Mouse (Mus musculus) left cerebral cortex, postnatal 4 days (tissue): ENCODE data around the gene Mbnl3. TPM values are rescaled to one million over a fixed set of nuclear protein-coding genes. Genes with fewer than 3 reads are reported as not detected.

Source experiments
- DNase-seq: peaks from one replicate; pipeline ENCODE4 v3.0.0-alpha.2; 2022
- intact Hi-C: fragments of 180-260 bp; cut with DNase I; formaldehyde crosslinking; loops from one replicate; pipeline ENCODE4 v1.15.1; 2025
- total RNA-seq, 2 experiments: library from RNA; stranded (reverse); gene quantifications; 2 replicates each; pipeline ENCODE4 v1.2.3; 2021

Gene Mbnl3
- total RNA-seq = under 1 TPM; 0.44 to 0.48 TPM

DNA sequence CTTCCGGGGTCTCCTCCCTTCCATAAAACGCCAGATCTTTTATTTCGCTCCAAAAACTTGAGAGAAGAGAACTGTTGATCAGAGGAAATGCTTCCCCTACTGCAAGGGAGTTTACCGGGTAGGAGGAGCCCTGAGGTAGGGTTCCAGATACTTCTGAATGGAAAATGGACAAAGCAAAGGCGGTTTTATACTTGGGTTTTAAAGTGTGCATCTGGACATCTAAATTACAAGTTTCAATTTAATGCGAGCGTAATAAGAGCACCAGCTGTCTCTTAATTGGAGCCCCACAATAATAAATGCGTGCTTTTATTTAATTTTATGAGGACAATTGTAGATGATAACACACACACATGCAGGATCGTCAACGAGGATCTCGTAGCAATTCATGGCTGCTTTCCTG, at the start of gene Mbnl3:
Gene Mbnl3 (minus strand): TSS at position 101 of the 400 bp plus-strand sequence.
- no peak for DNase-seq
- intact Hi-C loops = no loop called here

DNA sequence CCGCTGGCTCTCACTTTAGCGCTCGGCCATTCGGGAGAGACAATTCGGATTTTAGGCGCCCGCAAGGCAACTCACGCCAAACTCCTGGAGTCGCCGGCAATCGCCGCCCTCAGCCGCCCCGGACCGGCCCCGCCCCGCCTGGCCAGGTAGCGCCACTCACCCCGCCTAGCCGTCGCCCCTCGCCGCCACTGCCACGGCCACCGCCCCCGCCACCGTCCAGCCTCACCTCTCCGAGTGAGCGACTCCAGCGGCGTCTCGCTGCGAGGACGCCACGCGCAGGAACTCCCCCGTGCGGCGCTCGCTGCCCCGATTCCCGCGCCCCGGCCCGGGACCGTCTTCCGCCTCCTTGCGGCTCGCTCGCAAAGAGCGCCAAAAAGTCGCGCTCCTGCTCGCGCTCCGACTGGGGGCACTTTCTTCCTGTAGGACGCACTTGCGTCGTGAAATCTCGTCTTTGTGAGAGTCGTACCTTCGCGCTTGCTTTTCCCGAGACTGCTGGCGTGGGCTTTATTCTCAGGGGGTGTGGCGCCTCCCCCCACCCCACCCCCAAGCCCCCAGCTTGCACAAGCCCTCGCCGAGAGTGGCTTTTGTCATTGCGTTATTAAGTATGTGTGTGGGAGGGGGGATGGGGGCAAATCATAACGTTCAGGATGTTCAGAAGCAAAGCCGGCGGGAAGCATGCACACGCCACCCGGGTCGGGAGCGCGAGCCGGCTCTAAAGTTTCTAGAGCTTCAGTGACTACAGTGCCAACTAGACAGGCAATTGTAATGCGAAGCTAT, 596 bp downstream of the Mbnl3 start:
- intact Hi-C loops = no loop called here
- DNase-seq = peak; percentile 24

DNA sequence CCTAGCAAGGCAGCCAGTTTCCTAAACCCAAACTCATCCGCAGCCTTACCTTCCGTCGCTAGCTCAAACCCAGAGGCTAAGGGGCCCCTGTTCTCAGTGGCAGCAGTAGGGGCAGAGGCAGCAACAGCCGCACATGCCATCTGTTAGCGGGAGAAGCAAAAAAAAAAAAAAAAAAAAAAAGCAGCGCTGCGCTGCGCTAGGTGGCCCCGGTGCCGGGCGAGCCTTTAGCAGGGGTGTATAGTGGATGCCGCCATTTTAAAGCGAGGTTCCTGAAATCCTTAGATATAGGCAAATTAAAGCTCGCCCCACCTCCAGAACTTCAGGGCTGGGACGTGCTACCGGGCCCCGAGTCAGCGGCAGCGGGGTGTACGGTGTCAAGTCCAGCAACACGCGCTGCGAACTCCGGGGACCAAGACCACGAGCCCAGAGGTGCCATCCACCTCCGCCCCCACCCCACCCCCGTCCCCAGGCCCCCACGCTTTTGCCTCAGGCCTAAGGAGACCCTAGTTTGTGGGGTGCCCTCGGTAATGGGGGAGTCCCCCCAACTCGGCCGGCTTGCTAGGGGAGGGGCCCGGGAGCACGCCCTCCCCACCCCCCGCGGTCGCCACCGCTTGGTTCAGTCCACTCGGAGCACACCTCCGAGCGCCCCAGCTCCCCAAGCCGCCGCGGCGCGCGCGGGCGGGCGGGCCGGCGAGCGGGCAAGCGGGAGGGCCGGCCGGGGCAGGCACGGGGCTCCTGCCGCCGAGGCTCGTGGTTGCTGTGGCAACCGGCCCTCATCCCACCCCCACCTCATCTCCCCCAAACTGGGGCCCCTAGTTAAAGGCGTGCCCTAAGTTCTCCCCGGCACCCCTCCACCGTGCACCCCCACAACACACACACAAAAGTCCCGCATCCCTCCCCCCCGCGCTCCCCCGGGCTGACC, 1.4 kb downstream of the Mbnl3 start:
- intact Hi-C loops = loop anchor here (5.0 kb wide), 1 partner anchor 53 kb away; no protein-coding TSS in a partner anchor
- peak; percentile 20 for DNase-seq

DNA sequence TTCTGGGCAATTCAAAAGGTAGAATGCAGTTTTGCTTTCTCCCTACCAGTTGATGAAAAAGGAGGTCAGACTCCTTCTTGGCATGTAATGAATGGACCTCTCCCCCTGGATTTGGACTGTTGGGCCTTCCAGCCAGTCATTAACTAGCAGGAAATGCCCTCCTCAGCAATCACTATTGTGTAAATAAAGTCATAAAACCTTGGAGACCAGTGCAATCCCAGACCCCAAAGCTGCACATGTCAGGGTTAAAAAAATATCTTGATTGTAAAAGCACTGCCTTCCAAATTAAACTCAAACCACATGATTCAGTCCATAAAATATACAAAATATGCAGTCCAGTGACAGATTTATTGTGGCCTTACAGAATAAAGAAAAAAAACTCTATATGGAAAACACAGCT, 9.3 kb downstream of the Mbnl3 start:
- intact Hi-C loops = no loop called here
- no peak for DNase-seq

DNA sequence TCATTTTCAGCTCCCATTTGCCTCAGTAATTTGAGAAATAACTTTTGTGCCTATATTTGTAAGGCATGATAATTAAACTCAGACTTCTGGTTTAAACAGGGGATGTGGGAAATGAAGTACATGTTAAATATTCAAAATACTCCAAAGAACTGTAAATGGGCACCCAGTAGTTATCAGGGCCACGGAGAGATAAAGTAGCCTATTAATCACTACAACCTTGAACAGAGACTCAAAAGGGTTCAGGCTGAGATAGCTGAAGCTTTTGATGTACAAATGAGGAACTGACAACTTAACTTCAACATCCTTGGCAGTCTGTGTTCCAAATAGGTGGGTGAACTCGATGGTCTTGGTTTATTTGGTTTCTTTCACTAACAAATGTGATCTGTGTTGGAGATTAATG, 34.4 kb downstream of the Mbnl3 start:
- intact Hi-C loops = no loop called here
- DNase-seq = no peak

DNA sequence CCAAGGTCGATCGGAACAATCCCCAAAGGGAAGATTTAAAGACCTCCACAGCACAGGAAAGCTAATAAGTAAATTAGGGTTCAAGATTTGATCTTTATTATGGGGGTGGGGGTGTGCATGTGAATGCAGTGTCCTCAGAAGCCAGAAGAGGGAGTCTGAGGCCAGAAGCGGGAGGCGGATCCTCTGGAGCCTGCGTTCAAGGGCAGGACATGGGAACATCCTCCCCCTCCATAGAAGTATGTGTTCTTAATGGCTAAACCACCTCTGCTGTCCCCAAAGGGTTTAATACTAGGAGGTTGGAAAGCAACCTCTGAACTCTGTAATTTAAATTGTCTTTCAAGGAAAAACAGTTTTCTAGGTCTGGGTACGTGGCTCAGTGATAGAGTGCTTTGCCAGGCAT, 34.9 kb downstream of the Mbnl3 start:
- intact Hi-C loops = no loop called here
- peak; percentile 1 for DNase-seq

DNA sequence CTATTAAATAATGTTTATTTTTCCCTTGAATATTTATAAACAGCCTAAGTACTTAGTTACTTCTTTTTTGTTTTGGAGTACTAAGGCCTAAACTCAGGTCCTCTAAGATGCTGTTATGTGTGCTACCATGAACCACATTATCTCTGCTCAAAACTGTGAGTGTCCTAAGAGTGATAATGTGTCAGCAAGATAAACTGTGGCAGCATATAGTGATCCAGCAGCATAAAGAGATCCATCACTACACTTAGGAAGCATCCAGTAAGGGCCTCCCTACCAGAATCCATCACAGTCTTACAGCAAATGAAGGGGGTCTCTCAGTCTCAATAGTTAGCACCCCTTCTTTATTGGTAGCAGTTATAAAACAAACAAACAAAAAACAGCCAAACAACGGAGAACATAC, 35.9 kb downstream of the Mbnl3 start:
- no peak for DNase-seq
- intact Hi-C loops = no loop called here

DNA sequence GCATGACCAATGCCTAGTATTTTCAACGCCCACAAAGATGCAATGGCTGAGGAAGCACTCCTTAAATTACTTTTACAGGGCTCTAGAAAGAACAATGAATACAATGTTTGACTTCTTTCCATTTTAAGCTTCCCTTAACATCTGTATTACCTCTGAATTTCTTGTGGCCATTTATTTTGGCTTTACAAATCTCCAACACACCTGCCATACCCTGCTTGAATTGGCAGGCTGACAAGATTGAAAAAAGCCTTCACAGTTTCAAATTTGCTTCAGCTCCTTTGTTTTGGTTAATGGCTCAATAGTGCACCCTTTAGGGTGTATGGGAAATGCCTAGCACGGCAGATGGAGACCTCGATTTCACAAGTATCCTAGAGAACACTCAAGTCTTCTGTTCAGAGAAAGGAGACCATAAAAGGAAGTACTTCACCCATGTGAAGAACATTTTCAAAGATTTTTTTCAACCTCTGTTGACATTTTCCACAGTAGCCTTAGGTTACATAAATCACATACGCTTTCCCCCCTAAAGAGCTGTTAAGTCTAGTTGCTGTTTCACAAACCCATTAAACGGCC, 36.8 kb downstream of the Mbnl3 start:
- DNase-seq = no peak
- intact Hi-C loops = no loop called here

DNA sequence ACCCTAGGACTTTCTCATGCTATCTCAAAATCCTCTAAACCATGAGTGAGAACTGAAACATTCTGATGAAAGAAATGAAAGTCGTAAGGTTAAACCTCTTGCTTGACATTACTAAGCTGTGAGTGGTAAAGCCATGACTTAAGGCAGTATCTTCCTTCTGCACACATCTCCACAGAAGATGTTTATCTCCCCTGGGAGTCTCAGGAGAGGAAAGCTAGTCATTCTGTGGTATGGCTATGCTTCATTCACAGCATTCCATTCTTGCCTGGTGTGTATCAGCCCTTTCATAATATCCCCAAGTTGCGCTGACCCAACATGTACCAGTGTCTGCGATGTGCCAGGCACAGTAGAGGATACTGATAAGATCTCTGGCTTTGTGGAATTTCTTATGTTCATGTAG, 38.4 kb downstream of the Mbnl3 start:
- DNase-seq = no peak
- intact Hi-C loops = no loop called here

DNA sequence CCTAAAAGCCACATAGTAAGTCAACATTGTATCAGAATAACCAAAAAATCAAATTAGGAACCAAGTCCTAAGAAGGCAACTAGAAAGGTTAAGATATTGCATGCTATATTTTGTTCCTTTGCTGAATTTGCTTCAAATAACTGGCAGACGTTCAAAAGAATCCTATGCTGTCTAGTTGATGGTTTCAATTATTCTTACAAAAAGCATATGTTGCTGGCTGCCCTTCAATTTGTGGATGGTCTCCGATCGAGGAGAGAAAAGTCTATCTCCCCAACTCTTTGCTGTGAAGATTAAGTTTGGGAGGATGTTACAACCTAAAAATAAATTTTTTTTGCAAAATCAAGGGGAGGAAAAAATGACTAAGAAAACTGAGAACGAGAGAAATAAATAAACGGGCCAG, 41.6 kb downstream of the Mbnl3 start:
- DNase-seq = no peak
- intact Hi-C loops = no loop called here

DNA sequence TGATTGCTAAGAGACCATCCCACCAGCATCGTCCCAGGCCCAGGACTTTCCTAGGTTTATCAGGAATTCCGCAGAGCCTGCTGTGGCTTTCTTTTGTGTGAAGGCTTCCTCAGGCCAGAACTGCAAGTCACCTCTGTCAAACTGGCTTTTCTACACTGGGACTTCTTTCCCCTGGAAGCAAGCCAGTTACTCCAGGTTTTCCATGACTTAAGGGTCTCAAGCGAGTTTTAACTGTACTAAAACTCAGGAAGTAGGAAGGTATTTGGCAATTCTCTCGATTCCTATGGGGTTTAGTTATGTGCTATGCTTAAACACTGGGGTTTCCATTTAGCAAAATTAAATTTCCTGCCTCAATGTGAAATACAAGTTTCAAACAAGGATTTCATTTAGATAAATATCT, 57.9 kb downstream of the Mbnl3 start:
- intact Hi-C loops = no loop called here
- DNase-seq = no peak

DNA sequence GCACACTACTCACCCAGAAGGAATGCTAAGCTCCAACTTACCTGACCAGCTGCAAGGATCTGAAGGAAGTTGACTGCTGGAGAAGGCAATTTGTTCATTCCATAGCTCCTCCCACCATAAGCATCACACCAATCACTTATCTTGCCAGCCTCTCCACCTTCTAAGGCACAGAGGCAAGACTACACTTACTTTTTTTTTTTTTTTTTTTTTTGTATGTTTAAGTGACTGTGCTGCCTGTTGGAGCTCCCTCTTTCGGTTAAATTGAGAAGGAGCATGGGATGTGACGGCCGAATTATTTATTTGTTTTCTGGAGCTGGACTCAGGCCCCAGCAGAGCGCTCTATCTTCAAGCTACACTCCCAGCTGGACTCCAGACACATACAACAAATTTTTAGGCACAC, 60.0 kb downstream of the Mbnl3 start:
- intact Hi-C loops = no loop called here
- DNase-seq = no peak

DNA sequence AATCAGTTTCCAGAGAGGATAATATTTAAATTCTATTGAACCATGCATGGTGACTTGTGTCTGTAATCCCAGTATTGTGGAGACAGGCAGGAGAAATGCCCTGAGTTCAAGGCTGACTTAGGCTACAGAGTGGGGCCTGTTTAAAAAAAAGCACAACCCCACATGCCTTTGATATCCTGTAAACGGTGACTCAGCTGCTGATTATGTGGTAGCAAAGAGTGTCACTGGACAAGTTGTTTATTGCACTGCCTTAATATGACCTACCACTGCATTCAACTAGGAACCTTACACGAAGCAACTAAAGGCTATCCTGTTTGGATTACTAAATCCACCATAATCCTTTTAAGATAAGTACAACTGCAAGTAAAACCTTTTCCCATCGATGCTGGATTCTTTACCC, 66.3 kb downstream of the Mbnl3 start:
- intact Hi-C loops = no loop called here

DNA sequence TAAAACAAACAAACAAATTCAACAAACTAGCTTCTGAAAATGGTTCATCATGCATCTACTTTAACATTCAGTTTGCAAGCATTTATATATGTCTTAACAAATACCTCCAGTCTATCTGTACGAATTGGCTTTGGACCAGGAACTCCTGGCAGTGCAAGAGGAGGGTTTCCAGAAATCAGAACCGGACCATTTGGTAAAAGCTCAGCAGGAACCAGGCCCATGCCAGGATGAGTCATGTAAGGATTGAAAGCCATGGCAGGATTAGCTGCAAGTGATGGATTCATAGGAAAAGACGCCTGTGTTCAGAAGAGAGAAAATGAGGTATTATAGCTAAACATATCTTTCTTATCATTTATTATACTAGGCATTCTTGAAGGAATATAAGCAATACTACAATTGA, 75.0 kb downstream of the Mbnl3 start:
- peak; percentile 45 for DNase-seq
- intact Hi-C loops = no loop called here

More for the DNA sequence above, 66.3 kb downstream of the Mbnl3 start:
- DNase-seq = no peak

DNA sequence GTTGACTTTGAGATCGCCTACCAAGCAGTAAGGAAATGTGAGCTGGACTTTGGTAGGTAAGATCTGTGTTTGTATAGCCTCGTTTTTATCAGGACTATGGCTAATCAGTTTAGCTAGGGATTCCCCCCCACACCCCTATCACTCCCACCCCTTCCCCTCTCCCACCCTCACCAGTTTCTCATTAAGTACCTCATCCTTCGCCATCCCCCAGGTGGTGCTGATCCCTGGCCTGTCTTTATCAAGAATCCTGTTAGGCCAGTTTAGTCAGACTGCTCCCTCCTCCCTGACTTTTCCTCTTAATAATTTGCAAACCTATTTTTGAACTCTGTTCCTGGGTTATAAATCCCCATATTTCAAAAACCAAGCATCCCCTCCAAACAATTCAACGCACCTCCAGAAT, 103.6 kb downstream of the Mbnl3 start:
- no peak for DNase-seq
- intact Hi-C loops = no loop called here

DNA sequence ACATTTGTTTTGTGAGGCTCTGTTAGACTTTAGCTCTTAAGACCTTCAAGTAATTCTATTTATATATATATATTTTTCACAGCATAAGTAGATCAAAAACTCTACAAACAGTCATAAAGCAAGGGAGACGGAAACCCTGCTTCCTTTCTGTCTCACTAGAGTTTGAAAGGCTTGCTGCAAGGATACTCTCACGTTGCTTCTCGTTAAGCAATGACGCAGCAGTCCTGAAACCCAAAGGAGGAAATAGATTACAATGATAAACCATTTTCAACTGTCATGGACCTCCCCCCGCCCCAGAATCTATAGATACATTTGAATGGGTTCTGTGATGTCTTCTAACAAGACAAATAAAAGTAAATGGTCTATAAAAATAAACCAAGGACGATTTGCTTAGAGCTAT, 121.4 kb downstream of the Mbnl3 start:
- intact Hi-C loops = no loop called here
- no peak for DNase-seq

DNA sequence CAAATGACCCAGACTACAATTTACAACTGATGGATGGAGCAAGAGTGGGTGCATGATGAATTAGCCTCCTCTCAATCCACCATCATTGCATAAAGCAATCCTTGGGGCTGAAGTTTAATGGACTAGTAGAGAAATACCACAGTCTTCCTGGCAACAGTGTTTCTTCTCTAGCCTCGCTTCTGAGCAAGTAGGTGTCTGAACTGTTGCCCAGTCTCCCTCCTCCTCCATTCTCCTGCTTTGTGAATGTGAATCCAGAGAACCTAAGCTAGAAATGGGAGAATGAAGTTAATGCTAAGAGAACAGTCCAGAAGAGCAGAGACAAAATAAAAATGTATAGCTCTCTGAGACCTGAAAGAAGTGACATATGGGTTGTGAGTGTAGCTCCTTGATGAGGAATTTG, 122.1 kb downstream of the Mbnl3 start:
- intact Hi-C loops = no loop called here
- no peak for DNase-seq

DNA sequence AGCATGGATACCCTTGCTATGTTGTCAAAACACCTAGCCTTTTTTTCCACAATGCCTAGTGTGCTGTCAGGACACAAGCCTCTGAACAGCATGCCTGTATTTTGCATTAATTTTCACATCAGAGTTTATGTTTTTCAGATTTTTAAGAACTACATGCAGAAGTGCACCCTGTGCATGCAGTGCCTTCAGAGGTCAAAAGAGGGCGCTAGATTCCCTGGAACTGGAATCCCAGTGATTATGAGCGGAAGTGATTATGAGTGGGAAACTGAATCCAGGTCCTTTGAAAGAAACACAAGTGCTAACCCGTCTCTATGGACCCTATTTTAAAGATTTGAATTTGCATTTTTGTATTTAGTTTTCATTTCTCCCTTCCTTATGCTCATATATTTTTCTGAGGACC, 129.6 kb downstream of the Mbnl3 start:
- intact Hi-C loops = no loop called here
- peak; percentile 13 for DNase-seq
